Mouse (Mus musculus) heart, embryonic 13.5 days (tissue): Measurements from ENCODE around the gene Hpse2. TPM values are rescaled to one million over a fixed set of nuclear protein-coding genes. Genes with fewer than 3 reads are reported as not detected.

Experiments used
- ATAC-seq: fragments of 200-750 bp; cut with Nextera tagmentation; 2 replicates; pipeline ENCODE4 v1.8.0; 2017; ENCODE audit warnings: moderate TSS enrichment; ENCODE audit not compliant: insufficient number of reproducible peaks, low FRiP score, low TSS enrichment; ENCODE audit errors: extremely low read depth
- H3K27ac ChIP-seq: fragments of 300-500 bp; sonication (generic); replicated peaks from 2 replicates; pipeline ENCODE4 v1.5.1; 2015; ENCODE audit warnings: moderate library complexity, mild to moderate bottlenecking, inconsistent platforms
- H3K27me3 ChIP-seq: fragments of 300-500 bp; sonication (generic); replicated peaks from 2 replicates; pipeline ENCODE4 v1.6.1; 2015; ENCODE audit warnings: mild to moderate bottlenecking, inconsistent platforms
- H3K36me3 ChIP-seq: fragments of 300-500 bp; sonication (generic); 2 replicates; pipeline ENCODE4 v1.6.1; 2015; ENCODE audit warnings: mild to moderate bottlenecking, inconsistent platforms
- H3K4me1 ChIP-seq: fragments of 300-500 bp; sonication (generic); 2 replicates; pipeline ENCODE4 v1.6.1; 2015; ENCODE audit warnings: inconsistent platforms
- H3K4me2 ChIP-seq: fragments of 300-500 bp; sonication (generic); 2 replicates; pipeline ENCODE4 v1.6.1; 2015; ENCODE audit warnings: inconsistent platforms, mild to moderate bottlenecking, moderate library complexity
- H3K4me3 ChIP-seq: fragments of 300-500 bp; sonication (generic); 2 replicates; pipeline ENCODE4 v1.5.1; 2015; ENCODE audit warnings: moderate library complexity, mild to moderate bottlenecking, inconsistent platforms
- H3K9ac ChIP-seq: fragments of 300-500 bp; sonication (generic); 2 replicates; pipeline ENCODE4 v1.6.1; 2015; ENCODE audit warnings: inconsistent platforms, mild to moderate bottlenecking, moderate library complexity
- H3K9me3 ChIP-seq: fragments of 300-500 bp; sonication (generic); 2 replicates; pipeline ENCODE4 v1.6.1; 2016; ENCODE audit warnings: inconsistent platforms
- WGBS: fragments of 180-500 bp; shearing (Covaris S2); methylation state at CpG from one replicate; pipeline ENCODE4 v1.1.7; 2015; ENCODE audit warnings: mixed read lengths; 5-methylcytosine and 5-hydroxymethylcytosine counted together
- polyA plus RNA-seq: library from polyadenylated mRNA; unstranded; fragments of >200 nt; fragmentation: Nextera tagmentation; extraction: Ambion mirVana; gene quantifications from 2 replicates; pipeline ENCODE4 v1.2.1, GENCODE M21; 2015

Gene Hpse2
- polyA plus RNA-seq, 1 experiment from 2014 or later, result 0.52 TPM

DNA sequence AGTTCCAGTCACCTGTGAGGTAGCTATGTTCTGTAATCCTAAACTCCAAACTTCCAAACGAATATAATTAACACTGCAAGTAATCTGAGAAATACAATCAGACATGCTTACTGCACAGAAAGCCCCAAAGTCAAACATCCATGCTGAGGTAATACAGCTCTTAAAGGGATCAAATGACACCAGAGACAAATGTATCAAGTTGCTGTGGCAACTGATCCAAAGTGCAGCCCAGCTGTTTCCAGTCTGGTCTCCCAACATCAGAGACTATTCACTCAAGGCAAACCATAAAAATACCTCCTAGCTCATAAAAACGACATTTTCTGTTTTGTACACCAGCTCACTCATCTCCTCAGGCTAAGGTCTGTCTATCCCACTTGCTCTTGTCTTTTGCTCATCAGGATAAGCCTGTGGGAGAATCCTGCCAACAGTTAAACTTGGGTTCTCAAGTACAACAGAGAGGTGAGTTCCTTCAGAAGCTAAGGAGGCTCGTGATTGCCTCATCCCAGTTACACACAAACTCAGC, 440.0 kb downstream of the Hpse2 start:
- H3K9ac ChIP-seq, result no peak overlapping the region
- no peak overlapping the region for H3K4me3 ChIP-seq
- 54% methylated on average over 3 of the region's 3 CpGs for WGBS
- no peaks in the 10 kb centered on the region for H3K36me3 ChIP-seq
- no peak overlapping the region for H3K27ac ChIP-seq
- no peaks in the 10 kb centered on the region for H3K27me3 ChIP-seq
- no peaks in the 10 kb centered on the region for H3K4me1 ChIP-seq
- H3K9me3 ChIP-seq, result peaks cover 12% of the 10 kb centered on the region
- ATAC-seq, result no peak
- H3K4me2 ChIP-seq, result no peak overlapping the region

DNA sequence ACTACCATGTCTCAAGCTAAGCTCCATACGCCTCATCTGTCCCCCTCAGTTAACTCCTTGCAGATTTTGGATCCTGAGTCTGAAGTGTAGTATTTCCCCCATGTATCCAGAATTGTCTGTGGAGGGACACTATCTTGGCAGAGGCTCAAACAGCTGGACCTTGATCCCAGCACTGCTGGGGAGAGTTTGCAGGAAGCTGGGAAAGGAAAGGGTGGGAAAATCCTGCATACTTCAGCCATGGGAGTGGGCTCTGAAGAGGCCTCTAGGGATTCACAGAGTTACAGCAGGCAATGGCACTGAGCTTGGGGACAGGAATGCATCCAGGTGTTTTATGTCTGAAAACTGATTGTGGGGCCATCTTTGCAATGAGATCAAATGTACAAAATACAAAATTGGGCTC, 450.6 kb downstream of the Hpse2 start:
- Histone ChIP-seq H3K9me3 (peaks cover 7% of the 10 kb centered on the region), H3K27ac (no peak overlapping the region), H3K36me3 (no peaks in the 10 kb centered on the region), H3K27me3 (no peaks in the 10 kb centered on the region), H3K9ac (no peak overlapping the region), H3K4me3 (no peak overlapping the region), H3K4me1 (peaks cover 4% of the 10 kb centered on the region; the same call in 1 of the 2 replicates), H3K4me2 (no peak overlapping the region)
- ATAC-seq, result no peak
- 67% methylated on average over 1 of the region's 1 CpGs for WGBS

DNA sequence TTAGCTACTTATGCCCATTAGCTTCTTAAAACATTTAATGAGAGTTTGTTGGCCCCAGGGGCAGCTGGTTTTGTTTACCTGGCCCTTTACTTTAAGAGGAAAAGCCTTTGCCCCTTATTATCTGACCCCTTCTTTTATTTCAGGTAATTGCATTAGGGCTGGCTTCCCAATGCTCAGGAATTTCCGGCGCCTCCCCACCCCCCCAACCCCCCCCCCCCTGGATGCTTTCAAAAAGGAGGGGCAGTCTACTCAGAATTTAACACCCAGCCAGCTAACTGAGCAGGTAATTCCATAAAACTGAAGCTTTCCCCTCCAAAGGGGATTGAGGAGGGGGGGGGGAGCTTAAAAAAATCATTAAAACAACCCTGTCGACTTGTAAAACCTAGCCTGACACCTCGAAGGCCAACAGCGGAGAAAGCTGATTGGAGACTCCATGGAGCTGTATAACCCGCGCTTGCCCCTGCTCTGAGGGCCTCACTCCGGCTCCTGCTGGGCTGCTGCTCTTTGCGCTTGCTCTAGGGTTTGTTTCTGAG, 451.4 kb downstream of the Hpse2 start:
- Histone ChIP-seq H3K27me3 (no peaks in the 10 kb centered on the region), H3K9me3 (no peaks in the 10 kb centered on the region), H3K9ac (no peak overlapping the region), H3K36me3 (no peaks in the 10 kb centered on the region), H3K27ac (no peak overlapping the region), H3K4me3 (no peak overlapping the region), H3K4me2 (peak overlapping the region; percentile 24), H3K4me1 (peaks cover 4% of the 10 kb centered on the region; the same call in 1 of the 2 replicates)
- ATAC-seq, result no peak
- 8% methylated on average over 9 of the region's 9 CpGs for WGBS

DNA sequence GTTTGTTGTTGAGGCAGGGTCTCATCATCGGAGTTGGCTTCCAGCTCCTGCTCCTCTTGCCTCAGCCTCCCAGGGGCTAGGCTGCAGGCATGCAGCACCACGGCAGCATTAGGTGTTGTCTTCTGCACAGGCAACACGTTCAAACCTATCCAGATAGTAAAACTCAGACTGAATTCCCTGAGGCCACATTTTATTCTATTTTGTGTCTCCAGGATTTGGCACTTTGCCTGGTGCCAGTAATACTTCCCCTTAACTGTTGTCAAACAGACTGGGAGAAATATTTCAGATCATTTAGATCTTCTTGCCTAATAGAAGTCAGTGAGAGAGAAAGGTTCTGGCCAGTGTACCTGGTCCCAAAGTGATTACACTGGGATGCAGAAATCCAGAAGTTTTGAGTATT, 458.5 kb downstream of the Hpse2 start:
- Histone ChIP-seq H3K9me3 (no peaks in the 10 kb centered on the region), H3K27me3 (no peaks in the 10 kb centered on the region), H3K4me1 (0 out of 2 replicates have a peak, but pooled peaks cover 9% of the 10 kb centered on the region), H3K36me3 (no peaks in the 10 kb centered on the region), H3K27ac (no peak overlapping the region), H3K4me3 (no peak overlapping the region), H3K9ac (no peak overlapping the region), H3K4me2 (no peak overlapping the region)
- ATAC-seq, result no peak
- WGBS, result 41% methylated on average over 3 of the region's 3 CpGs

DNA sequence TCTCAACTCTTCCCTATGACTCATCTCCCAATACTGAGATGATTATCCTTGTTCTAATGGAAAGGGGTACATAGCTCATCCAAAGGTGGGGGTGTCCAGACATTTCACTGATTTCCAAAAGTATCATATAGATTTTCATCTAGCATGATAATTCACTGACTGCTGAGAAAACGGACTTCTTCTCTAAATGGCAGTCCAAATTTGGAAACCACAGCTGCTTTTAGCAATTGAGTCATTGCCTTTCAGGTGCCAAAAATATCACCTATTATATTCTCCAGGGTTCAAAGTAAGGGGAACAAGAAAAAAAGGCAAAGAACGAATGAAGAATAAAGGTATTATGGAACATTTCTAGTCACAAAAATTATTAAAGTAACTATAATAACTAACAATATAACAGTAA, 459.9 kb downstream of the Hpse2 start:
- 0 out of 2 replicates have a peak, but pooled peaks cover 9% of the 10 kb centered on the region for H3K4me1 ChIP-seq
- H3K4me2 ChIP-seq, result no peak overlapping the region
- H3K9me3 ChIP-seq, result no peaks in the 10 kb centered on the region
- no peaks in the 10 kb centered on the region for H3K27me3 ChIP-seq
- WGBS, result 51% methylated on average over 2 of the region's 2 CpGs
- H3K36me3 ChIP-seq, result no peaks in the 10 kb centered on the region
- H3K9ac ChIP-seq, result no peak overlapping the region
- H3K4me3 ChIP-seq, result no peak overlapping the region
- H3K27ac ChIP-seq, result no peak overlapping the region
- ATAC-seq, result no peak

DNA sequence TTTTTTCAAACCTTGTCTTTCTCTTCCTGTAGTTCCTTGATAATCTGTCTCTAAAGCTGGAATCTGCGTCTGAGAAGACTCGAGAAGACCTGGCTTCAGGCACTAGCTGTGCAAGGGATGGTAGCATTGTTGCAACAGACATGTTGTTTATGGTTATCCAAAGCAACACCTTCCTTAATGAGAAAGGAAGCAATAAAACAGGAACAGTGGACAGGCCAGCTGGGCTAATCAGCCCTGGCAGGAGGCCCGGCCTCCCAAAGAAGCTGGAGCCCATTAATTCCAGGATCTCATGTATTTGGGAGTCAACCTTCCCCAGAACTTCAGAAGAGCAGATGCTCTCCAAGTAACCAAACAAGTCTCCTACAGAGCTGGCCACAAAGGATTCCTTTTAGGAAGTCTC, 465.5 kb downstream of the Hpse2 start:
- no peak overlapping the region for H3K4me3 ChIP-seq
- no peaks in the 10 kb centered on the region for H3K9me3 ChIP-seq
- no peak overlapping the region for H3K4me2 ChIP-seq
- H3K4me1 ChIP-seq, result 0 out of 2 replicates have a peak, but pooled peaks cover 3% of the 10 kb centered on the region
- H3K27ac ChIP-seq, result no peak overlapping the region
- H3K9ac ChIP-seq, result no peak overlapping the region
- no peaks in the 10 kb centered on the region for H3K36me3 ChIP-seq
- H3K27me3 ChIP-seq, result no peaks in the 10 kb centered on the region
- no peak for ATAC-seq
- WGBS, result 56% methylated on average over 3 of the region's 3 CpGs

DNA sequence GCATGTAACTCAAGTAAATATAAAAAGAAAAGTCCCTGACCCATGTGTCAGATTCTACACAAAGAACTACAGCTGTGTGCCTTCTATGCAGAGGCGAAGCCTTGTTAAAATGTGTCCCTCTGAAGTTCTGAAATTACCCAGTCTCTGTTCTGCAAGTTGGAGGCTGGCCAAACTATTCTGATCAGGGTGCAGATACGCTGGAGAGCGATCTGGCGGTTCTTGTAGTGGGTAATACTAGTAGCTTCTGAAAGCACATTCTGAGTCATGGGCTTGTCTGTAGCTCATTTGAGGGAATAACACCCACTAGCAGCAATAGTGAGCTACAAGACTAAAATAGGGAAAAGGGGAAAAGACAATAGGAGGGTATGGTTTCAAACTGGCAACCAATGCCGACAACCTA, 474.5 kb downstream of the Hpse2 start:
- ATAC-seq, result no peak
- Histone ChIP-seq H3K36me3 (no peaks in the 10 kb centered on the region), H3K4me3 (no peak overlapping the region), H3K27ac (no peak overlapping the region), H3K9me3 (no peaks in the 10 kb centered on the region), H3K4me1 (no peaks in the 10 kb centered on the region), H3K9ac (no peak overlapping the region), H3K27me3 (no peaks in the 10 kb centered on the region), H3K4me2 (no peak overlapping the region)
- WGBS, result 57% methylated on average over 5 of the region's 5 CpGs

DNA sequence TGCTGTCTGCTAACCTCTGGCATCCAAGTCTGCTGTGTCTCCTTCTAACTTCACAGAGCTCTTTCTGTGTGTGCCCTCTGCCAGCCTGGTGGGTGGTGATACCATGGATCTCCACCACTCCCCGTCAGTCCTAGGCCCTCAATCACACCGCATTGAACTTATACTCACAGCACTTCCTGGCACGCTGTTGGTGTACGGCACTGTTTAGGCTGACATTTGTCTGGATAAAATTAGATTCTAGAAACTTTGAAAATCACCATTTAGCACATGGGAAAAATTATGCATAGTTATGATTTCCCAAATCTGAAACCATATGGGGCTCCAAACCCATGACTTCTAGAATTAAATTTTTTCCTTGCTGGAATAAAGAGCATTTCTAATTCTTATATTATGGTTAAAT, 478.4 kb downstream of the Hpse2 start:
- Histone ChIP-seq H3K27ac (no peak overlapping the region), H3K4me2 (no peak overlapping the region), H3K4me1 (peaks cover 8% of the 10 kb centered on the region), H3K27me3 (no peaks in the 10 kb centered on the region), H3K4me3 (no peak overlapping the region), H3K9me3 (no peaks in the 10 kb centered on the region), H3K9ac (no peak overlapping the region), H3K36me3 (no peaks in the 10 kb centered on the region)
- ATAC-seq, result no peak
- WGBS, result 72% methylated on average over 4 of the region's 4 CpGs

DNA sequence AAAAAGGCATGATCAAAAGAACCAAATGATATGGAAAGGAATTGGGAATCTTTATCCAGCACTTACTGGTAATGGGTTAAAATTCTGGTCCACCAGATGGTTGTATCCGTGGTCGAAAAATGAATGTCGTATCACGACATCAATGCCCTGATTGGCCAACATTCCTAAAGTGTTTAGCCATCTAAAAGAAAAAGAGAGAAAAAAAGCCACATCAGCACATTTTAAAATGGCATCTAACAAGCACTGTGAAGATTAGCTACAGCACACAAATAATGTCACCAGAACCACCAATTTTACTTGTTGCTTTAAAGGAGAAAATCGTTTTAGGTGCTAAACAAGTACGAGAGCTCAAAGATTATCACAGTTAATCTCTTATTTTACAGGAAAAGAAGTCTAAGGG, 479.6 kb downstream of the Hpse2 start:
- H3K9me3 ChIP-seq, result no peaks in the 10 kb centered on the region
- no peak overlapping the region for H3K9ac ChIP-seq
- peaks cover 13% of the 10 kb centered on the region for H3K4me1 ChIP-seq
- H3K4me3 ChIP-seq, result no peak overlapping the region
- ATAC-seq, result no peak
- H3K27me3 ChIP-seq, result no peaks in the 10 kb centered on the region
- no peak overlapping the region for H3K27ac ChIP-seq
- H3K36me3 ChIP-seq, result no peaks in the 10 kb centered on the region
- H3K4me2 ChIP-seq, result no peak overlapping the region
- WGBS, result 75% methylated on average over 6 of the region's 6 CpGs

DNA sequence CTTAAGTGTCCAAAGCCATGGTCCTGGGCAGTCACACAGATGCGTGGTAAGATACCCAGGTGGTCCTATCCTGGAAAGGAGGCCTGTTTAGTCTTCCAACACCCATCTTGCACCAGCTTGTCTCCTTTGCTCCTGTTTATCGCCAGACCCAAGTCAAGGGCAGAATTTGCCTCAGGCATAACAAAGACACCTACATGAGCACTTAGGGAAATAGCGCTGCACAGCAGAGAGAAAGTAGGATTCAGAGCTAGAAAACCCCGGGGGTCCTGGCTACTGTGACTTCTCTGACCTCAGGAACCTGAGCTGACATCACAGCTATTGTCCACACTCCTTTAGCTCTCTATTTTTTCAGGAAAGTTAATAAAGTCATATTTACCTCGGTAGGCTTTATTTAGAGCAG, 481.8 kb downstream of the Hpse2 start:
- 62% methylated on average over 5 of the region's 5 CpGs for WGBS

DNA sequence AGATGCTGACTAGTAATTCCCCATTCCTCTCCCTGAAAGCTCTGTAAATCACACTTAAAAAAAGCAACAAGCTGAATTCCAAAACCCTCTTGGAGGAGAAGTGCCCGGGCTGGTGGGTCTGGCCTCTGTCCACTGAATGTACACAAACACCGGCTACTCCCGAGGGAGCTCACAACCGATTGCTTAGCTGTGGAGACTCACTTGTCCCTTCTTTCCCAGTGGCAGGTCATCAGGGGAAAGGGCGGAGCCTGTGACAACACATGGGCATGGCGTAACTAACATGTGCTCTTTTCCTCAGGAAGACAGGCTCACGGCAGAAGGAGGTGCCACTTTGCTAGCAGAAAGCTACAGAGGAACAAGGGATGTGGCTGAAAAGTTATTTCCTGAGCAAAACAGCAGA, 483.4 kb downstream of the Hpse2 start:
- Histone ChIP-seq H3K4me2 (peak overlapping the region; percentile 6; the same call in 1 of the 2 replicates), H3K9me3 (no peaks in the 10 kb centered on the region), H3K36me3 (no peaks in the 10 kb centered on the region), H3K27ac (no peak overlapping the region), H3K4me1 (peaks cover 13% of the 10 kb centered on the region), H3K4me3 (no peak overlapping the region), H3K27me3 (no peaks in the 10 kb centered on the region), H3K9ac (no peak overlapping the region)
- WGBS, result 29% methylated on average over 7 of the region's 7 CpGs
- no peak for ATAC-seq

More for the DNA sequence above, 481.8 kb downstream of the Hpse2 start:
- Histone ChIP-seq H3K27me3 (no peaks in the 10 kb centered on the region), H3K36me3 (no peaks in the 10 kb centered on the region), H3K4me2 (no peak overlapping the region), H3K9me3 (no peaks in the 10 kb centered on the region), H3K27ac (no peak overlapping the region), H3K4me1 (peaks cover 13% of the 10 kb centered on the region), H3K4me3 (no peak overlapping the region), H3K9ac (no peak overlapping the region)
- ATAC-seq, result no peak

DNA sequence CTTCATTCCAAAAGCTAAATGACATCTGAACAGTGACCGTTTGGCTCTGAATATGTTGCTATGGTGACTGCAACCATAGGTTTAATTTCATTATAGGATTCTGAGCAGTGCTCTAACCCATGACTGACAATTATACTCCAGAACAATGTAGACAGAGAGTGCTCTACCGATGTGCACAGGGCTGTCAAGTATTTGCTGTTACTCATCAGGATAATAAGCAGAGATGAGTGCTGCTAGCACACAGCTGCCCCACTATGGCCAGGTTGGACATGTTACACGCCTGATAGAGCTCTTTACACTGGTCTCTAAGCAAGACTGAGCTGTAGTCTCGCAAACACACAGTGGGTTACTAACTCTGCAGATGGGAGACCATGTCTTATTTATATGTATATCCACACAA, 483.9 kb downstream of the Hpse2 start:
- Histone ChIP-seq H3K4me2 (no peak overlapping the region), H3K4me3 (no peak overlapping the region), H3K27me3 (no peaks in the 10 kb centered on the region), H3K4me1 (peaks cover 13% of the 10 kb centered on the region), H3K9me3 (no peaks in the 10 kb centered on the region), H3K36me3 (no peaks in the 10 kb centered on the region), H3K9ac (no peak overlapping the region), H3K27ac (no peak overlapping the region)
- 66% methylated on average over 4 of the region's 4 CpGs for WGBS
- ATAC-seq, result no peak
